Mouse (Mus musculus) splenic B cell, adult 2 months (primary cell): ENCODE results near the gene Mphosph6.

Source experiments
- DNase-seq: peaks from one replicate; pipeline ENCODE4 v3.0.0-alpha.2; 2011; ENCODE audit warnings: low read depth, low spot score
- H3K27me3 ChIP-seq: 2 replicates; pipeline ENCODE4 v1.6.1; 2012; ENCODE audit warnings: mild to moderate bottlenecking, low read length, moderate library complexity, mixed read lengths; ENCODE audit not compliant: control insufficient read depth, poor library complexity, insufficient read depth, severe bottlenecking
- H3K36me3 ChIP-seq: 2 replicates; pipeline ENCODE4 v1.6.1; 2012; ENCODE audit warnings: mild to moderate bottlenecking, low read length, moderate library complexity, mixed read lengths; ENCODE audit not compliant: control insufficient read depth, poor library complexity, insufficient read depth, severe bottlenecking

Gene Mphosph6

DNA sequence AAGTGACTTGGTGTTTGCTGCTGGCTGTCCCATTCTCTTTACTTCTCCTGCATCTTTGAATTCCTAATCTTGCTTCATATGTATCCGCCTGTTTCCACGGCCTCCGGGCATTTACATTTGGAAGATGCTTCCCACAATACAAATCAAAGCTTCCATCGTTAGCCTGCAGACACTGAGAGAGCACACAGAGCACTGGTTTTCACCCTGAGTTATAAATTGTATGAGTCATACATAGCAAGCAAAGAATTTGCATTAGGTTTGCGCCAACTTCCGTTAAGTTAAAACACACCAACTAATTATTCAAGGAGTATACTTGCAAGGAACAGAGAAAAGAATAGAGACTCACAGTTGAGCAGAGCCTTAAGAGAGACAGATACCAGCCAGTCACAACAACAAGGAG, 22.4 kb downstream of the Mphosph6 start:
- no peaks in the 10 kb centered on the region for H3K36me3 ChIP-seq
- DNase-seq = no peak
- H3K27me3 ChIP-seq = no peaks in the 10 kb centered on the region

DNA sequence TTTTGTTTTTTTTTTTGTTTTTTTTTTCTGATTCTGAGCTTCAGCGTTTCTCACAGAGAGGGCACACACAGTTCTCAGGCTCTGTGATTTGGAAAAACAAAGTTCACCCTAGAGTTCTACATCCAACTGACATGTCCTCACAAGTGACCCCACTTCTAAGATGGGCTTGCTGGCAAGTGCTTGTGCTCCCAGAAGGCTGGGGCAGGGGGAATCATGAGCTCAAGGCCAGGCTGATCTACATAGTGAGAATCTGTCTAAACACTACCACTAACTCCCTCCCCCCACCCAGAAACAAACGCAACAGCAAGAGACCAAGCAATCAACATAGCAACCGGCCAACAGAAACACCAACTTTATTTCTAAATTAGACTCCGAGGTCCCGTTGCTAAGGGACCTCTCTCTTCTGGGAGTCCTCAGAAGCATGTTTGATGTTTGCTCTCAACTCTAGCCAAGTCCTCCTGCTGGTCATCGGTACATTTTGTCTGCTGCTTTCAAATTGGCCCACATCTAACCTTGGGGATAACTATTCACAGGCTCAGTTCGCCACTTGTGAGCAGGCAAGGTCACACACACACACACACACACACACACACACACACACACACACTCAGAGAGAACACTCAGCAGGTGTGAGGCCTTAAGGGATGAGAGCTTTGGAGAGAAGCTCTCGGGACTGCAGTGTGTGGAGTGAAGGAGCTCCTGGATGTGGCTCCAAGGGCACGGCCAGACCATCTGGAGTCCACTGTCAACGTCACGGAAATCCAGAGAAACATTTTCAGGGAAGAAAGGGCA, 23.0 kb downstream of the Mphosph6 start:
- H3K36me3 ChIP-seq = no peaks in the 10 kb centered on the region

DNA sequence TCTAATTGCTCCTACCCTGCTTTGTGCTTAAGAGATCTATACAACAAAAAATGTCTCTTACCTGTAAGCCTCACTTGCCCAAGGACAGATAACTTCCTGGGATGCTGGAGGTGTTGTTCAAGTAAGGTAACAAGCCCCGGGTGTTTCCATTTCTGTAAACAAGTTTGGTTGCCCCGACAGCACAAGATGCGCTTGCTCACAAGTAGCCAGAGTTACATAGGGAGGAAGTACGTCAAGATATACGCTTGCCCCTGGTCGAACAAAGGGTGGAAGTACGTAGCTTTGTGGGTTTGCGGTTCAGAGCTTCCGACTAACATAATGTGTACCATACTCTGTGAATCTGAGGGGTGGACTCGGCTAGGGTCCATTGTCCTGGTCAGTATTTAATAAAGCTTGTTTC, 25.7 kb downstream of the Mphosph6 start:
- peak; percentile 15 for DNase-seq
- no peaks in the 10 kb centered on the region for H3K27me3 ChIP-seq
- H3K36me3 ChIP-seq = no peaks in the 10 kb centered on the region

More for the DNA sequence above, 23.0 kb downstream of the Mphosph6 start:
- no peaks in the 10 kb centered on the region for H3K27me3 ChIP-seq
- no peak for DNase-seq

DNA sequence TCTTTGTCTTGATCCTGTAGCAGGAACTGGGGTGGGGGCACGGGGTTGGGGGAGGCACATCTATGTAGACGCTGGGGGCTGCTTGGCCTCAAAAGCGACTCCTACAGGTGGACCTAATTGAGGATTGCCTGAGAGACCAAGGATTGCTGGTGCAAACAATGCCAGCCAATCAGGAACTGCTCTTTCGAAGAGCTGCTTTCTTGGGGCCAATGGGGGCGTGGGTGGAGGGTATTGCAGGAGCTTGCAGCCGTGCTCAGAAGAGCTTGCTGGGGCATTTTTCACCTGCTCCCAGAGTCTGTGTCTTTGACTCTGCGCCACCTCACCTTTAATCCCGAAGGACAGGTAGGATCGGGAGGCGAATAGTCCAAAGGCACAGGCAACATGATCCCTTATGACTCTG, 26.1 kb downstream of the Mphosph6 start:
- Histone ChIP-seq H3K36me3 (no peaks in the 10 kb centered on the region), H3K27me3 (no peaks in the 10 kb centered on the region)
- no peak for DNase-seq

GRCm38 (mm10) chr8:117772597-117772996, 29.1 kb downstream of the Mphosph6 start:
- peak; percentile 8 for DNase-seq
- no peaks in the 10 kb centered on the region for H3K36me3 ChIP-seq
- H3K27me3 ChIP-seq = no peaks in the 10 kb centered on the region

DNA sequence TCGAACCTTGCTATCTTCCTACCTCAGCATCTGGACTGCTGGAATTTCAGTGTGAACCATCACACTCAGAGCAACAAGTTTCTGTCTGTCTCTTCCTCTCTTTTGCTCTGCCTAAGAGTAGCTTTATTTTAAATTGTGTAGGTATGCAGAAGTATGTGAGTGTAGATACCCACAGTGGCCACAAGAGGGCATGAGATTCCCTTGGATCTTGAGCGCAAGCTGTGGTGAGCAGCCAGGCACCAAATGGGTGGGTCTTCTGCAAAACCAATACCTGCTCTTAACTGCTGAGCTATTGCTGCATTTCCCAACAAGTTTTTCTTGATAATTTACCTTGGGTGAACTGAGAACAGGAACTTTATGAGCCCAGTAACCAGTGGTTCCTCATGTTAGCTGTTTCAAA, 29.6 kb downstream of the Mphosph6 start:
- no peaks in the 10 kb centered on the region for H3K36me3 ChIP-seq
- peak; percentile 42 for DNase-seq
- no peaks in the 10 kb centered on the region for H3K27me3 ChIP-seq

DNA sequence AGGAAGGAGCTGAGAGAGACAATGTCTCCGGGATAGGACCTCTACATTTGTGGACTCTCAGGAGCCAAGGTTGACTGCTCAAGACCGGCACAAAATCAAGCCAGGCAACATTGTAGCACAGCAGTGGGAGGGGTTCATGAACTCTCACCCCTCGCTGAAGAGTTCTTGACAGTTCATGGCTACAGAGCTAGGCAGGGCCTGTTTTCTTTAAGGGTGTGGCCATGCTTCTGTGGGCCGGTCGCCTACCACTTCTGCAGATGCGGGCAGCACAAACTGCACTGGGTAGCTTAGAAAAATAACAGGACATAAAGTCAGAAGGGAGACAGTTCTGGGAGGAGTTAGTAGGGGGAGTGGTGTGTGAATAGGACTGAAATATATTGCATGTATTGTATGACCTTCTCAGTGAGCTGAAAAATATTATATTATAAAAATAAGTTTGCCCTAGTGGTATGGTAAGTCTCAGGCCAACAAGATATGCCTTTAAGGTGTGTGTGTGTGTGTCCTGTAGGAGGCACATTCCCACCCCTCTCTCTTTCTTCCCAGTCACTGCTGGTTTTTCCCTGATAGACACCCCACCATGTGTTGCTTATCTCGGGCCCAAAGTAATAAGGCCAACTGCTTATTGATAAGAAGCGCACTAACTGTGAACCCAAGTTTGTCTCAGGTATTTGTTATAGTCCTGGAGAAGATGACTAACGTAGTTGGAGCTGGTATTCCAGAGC, 30.5 kb downstream of the Mphosph6 start:
- Histone ChIP-seq H3K27me3 (no peaks in the 10 kb centered on the region), H3K36me3 (no peaks in the 10 kb centered on the region)
- no peak for DNase-seq

DNA sequence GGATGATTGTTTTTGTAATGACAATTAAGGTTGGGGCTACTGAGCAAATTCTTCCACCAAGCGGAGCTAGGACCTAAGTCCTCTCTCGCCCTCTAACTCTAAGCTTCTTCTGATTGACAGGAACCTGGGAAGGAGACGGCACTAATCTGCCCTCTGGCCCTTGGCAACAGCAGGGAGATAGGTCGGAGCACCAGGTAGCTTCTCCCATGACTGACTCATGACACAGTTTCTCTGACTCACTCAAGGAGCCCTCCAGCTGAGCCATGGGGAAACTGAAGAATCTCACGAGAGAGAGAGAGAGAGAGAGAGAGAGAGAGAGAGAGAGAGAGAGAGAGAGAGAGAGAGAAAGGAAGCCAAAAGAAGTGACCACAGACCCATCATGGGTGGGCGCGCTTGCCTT, 32.8 kb downstream of the Mphosph6 start:
- Histone ChIP-seq H3K36me3 (no peaks in the 10 kb centered on the region), H3K27me3 (no peaks in the 10 kb centered on the region)
- no peak for DNase-seq

- no peaks in the 10 kb centered on the region for H3K27me3 ChIP-seq
- DNase-seq = no peak
- no peaks in the 10 kb centered on the region for H3K36me3 ChIP-seq
Measured at GRCm38 (mm10) chr8:117765947-117766346, 35.8 kb downstream of the Mphosph6 start.

GRCm38 (mm10) chr8:117764625-117765024, 37.1 kb downstream of the Mphosph6 start:
- no peaks in the 10 kb centered on the region for H3K27me3 ChIP-seq
- H3K36me3 ChIP-seq = no peaks in the 10 kb centered on the region
- no peak for DNase-seq

- no peak for DNase-seq
- no peaks in the 10 kb centered on the region for H3K27me3 ChIP-seq
- H3K36me3 ChIP-seq = no peaks in the 10 kb centered on the region
Measured at GRCm38 (mm10) chr8:117762776-117763175, 39.0 kb downstream of the Mphosph6 start.

DNA sequence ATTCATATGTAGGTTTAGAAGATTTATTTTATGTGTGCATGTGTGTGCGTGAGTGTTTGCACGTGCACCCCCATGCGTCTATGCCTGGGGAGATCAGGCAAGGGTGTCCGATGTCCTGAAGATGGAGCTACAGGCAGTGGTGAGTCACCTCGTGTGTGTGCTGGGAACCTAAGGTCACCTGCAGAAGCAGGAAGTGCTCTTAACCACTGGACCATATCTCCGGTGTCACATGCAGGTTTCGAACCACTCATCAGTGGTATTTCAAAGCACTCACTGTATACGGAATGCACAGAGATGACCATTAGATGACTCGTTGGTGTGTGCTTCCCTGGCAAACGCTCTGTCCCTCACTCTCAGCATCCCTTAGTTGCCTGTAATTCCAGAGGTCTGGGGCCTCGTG, 43.8 kb downstream of the Mphosph6 start:
- H3K36me3 ChIP-seq = no peaks in the 10 kb centered on the region
- peak; percentile 7 for DNase-seq
- H3K27me3 ChIP-seq = no peaks in the 10 kb centered on the region

DNA sequence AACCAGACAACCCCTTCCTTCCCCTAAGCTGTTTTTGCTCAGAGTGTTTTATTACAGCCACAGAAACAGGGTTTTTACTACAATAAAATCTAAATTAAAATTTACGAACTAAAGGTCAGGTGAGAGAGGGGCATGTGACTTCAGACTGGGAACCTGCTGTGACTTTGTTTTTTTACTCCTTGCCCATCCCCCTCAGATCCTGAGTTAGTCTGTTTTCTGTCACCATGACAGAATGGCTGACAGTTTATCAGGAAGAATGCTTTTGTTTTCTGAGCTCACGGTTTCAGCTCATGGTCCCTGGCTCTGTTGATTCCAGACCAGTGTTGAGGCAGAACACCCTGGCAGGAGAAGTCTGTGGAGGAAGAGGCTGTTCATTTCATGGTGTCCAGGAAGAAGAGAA, 52.3 kb downstream of the Mphosph6 start:
- DNase-seq = no peak
- no peaks in the 10 kb centered on the region for H3K36me3 ChIP-seq
- no peaks in the 10 kb centered on the region for H3K27me3 ChIP-seq

- Histone ChIP-seq H3K27me3 (no peaks in the 10 kb centered on the region), H3K36me3 (no peaks in the 10 kb centered on the region)
- DNase-seq = no peak
Measured at GRCm38 (mm10) chr8:117747886-117748730, 53.6 kb downstream of the Mphosph6 start.

DNA sequence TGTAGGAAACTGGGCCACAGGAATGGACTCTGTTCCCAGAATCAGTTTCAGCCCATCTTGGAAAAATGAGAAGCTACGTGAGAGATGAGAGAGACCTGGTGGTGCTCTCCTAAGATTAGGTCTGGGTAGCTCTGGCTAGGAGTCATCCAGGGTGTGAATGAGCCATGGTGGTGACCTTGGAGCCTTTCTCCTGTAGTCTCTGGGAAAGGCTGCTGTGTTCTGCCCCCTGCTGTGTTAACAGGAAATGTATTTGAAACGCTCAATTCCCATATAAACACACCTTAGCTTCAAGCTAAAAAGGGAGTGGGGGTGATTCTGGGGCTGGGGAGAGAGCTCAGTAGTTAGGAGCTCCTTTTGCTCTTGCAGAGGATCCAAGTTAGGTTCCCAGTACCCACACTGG, 54.3 kb downstream of the Mphosph6 start:
- no peaks in the 10 kb centered on the region for H3K27me3 ChIP-seq
- DNase-seq = no peak
- H3K36me3 ChIP-seq = no peaks in the 10 kb centered on the region
